8 mouse cellular contexts compared by ENCODE assay signal in the genomic region with DNA sequence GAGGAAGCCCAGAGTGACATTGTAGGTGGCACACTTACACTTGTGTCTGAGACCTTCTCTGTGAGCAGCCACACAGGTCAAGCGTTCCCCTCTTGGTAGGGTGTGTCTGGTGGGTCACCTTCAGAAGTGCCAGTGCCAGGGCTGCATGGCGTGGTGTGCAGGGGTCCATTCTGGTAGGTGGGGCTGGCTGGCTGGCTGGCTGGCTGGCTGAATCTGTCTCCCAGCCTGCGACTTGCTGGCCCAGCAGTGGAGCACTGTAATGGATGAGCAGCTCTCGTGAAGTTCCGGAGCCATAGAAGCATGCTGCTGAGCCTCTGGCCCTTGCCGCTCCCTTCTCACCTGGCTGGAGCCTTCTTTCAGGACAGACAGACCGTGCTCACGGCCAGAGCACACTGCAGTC. TPM values are rescaled to one million over a fixed set of nuclear protein-coding genes. Genes with fewer than 3 reads are reported as not detected.
A peak's percentile ranks its signal among the peaks of the same experiment; 100 is the strongest.
DNase-seq lines count a peak whose midpoint lies in the region; ATAC-seq and TF ChIP-seq lines count a peak whose summit lies in the region.

No protein-coding gene starts in this region.

- peak overlapping the region; percentile 89 for H3K27ac ChIP-seq in left cerebral cortex, adult 2 months
- peak overlapping the region; percentile 82 for H3K27ac ChIP-seq in forebrain, embryonic 10.5 days
- H3K27ac ChIP-seq in intestine, postnatal 0 days (ENCODE audit: low read depth, low read length) = peak overlapping the region; percentile 3
- H3K27ac ChIP-seq in neural tube, embryonic 14.5 days (ENCODE audit: low read depth, low read length) = peak overlapping the region; percentile 85

- 77% methylated on average over 8 of the region's 8 CpGs for WGBS in forebrain, embryonic 10.5 days
- WGBS in intestine, postnatal 0 days = 49% methylated on average over 8 of the region's 8 CpGs
- 34% methylated on average over 8 of the region's 8 CpGs for WGBS in neural tube, embryonic 14.5 days

- H3K36me3 ChIP-seq in forebrain, embryonic 10.5 days (replicated peaks) = peaks cover 6% of the 10 kb centered on the region; the same call in 1 of the 2 replicates
- no peaks in the 10 kb centered on the region for H3K36me3 ChIP-seq in intestine, postnatal 0 days (ENCODE audit: control insufficient read depth, insufficient read depth)
- no peaks in the 10 kb centered on the region for H3K36me3 ChIP-seq in neural tube, embryonic 14.5 days (ENCODE audit: control insufficient read depth, insufficient read depth, low read length)

- H3K27me3 ChIP-seq in forebrain, embryonic 10.5 days (ENCODE audit: poor library complexity, severe bottlenecking) = no peaks in the 10 kb centered on the region
- H3K27me3 ChIP-seq in intestine, postnatal 0 days (replicated peaks; ENCODE audit: control insufficient read depth, insufficient read depth, low read length) = no peaks in the 10 kb centered on the region
- H3K27me3 ChIP-seq in neural tube, embryonic 14.5 days (ENCODE audit: control insufficient read depth, insufficient read depth, low read length) = no peaks in the 10 kb centered on the region

- H3K9ac ChIP-seq in intestine, postnatal 0 days (ENCODE audit: low read depth, low read length) = no peak overlapping the region
- H3K9ac ChIP-seq in neural tube, embryonic 14.5 days (replicated peaks; ENCODE audit: low read depth, low read length) = peak overlapping the region; percentile 32; the same call in 1 of the 2 replicates

- H3K4me1 ChIP-seq in forebrain, embryonic 10.5 days = peaks cover 83% of the 10 kb centered on the region
- H3K4me1 ChIP-seq in intestine, postnatal 0 days (replicated peaks; ENCODE audit: control insufficient read depth, insufficient read depth, low read length) = peaks cover 20% of the 10 kb centered on the region
- H3K4me1 ChIP-seq in neural tube, embryonic 14.5 days (ENCODE audit: control insufficient read depth, insufficient read depth, low read length) = peaks cover 64% of the 10 kb centered on the region

- DNase-seq in left cerebral cortex, adult 2 months (ENCODE audit: extremely low spot score in 1 of 2, low spot score in 2 of 2) = no peak
- no peak for DNase-seq in left cerebral cortex, postnatal 36 days (ENCODE audit: low spot score in 2 of 2)
- DNase-seq in forebrain, embryonic 10.5 days (ENCODE audit: extremely low spot score, low spot score) = no peak
- DNase-seq in spleen, postnatal 10 days (ENCODE audit: low spot score in 2 of 2) = no peak
- DNase-seq in adrenal gland, postnatal 25 days = no peak
- no peak for DNase-seq in thymus, adult 18-20 months

- intact Hi-C loops in left cerebral cortex, adult 2 months (cut with DNase I) = no loop called here
- intact Hi-C loops in left cerebral cortex, postnatal 36 days (cut with DNase I) = no loop called here

- no peak for TF ChIP-seq CTCF in left cerebral cortex, adult 2 months (IDR thresholded peaks at IDR 0.05)
- TF ChIP-seq CTCF in intestine, postnatal 0 days (IDR thresholded peaks at IDR 0.05; ENCODE audit: low read depth) = no peak

- no peaks in the 10 kb centered on the region for H3K9me3 ChIP-seq in forebrain, embryonic 10.5 days
- no peaks in the 10 kb centered on the region for H3K9me3 ChIP-seq in intestine, postnatal 0 days (ENCODE audit: control insufficient read depth)
- no peaks in the 10 kb centered on the region for H3K9me3 ChIP-seq in neural tube, embryonic 14.5 days (ENCODE audit: control insufficient read depth, low read length)

- no peak for ATAC-seq in intestine, postnatal 0 days
- ATAC-seq in neural tube, embryonic 14.5 days (ENCODE audit: low read depth) = peak; percentile 26; the same call in 1 of the 2 replicates

- 0 out of 2 replicates have a peak overlapping the region, but pooled peaks have one; percentile 17 for H3K4me2 ChIP-seq in intestine, postnatal 0 days (replicated peaks; ENCODE audit: low read depth)
- H3K4me2 ChIP-seq in neural tube, embryonic 14.5 days (ENCODE audit: low read depth, low read length) = peak overlapping the region; percentile 47

- H3K4me3 ChIP-seq in left cerebral cortex, adult 2 months = peak overlapping the region; percentile 18
- H3K4me3 ChIP-seq in forebrain, embryonic 10.5 days = peak overlapping the region; percentile 33
- H3K4me3 ChIP-seq in intestine, postnatal 0 days (ENCODE audit: low read depth, low read length) = no peak overlapping the region
- H3K4me3 ChIP-seq in neural tube, embryonic 14.5 days (ENCODE audit: low read depth, low read length) = peak overlapping the region; percentile 17

RNA-seq across cellular contexts. Expression of a gene that starts 7.8 kb away (rescaled TPM):
- 1,000 to 10,000 TPM; 1,511 to 1,570 TPM for total RNA-seq in left cerebral cortex, adult 2 months (2021)
- 1,000 to 10,000 TPM; 1,489 to 1,662 TPM for total RNA-seq in left cerebral cortex, postnatal 36 days (2021)
- polyA plus RNA-seq in forebrain, embryonic 10.5 days (2016; fragmentation: Nextera tagmentation; extraction: Ambion mirVana) = 51.8 and 68.7 TPM in 2 replicates
- 135 and 137 TPM in 2 replicates for polyA plus RNA-seq in intestine, postnatal 0 days (2015; fragmentation: Nextera tagmentation; extraction: Ambion mirVana)
- 144 and 154 TPM in 2 replicates for polyA plus RNA-seq in neural tube, embryonic 14.5 days (2014; fragmentation: Nextera tagmentation; extraction: Ambion mirVana)
- total RNA-seq in adrenal gland, postnatal 25 days (2021) = 910 and 984 TPM in 2 replicates

Comparison
In these comparisons a context has a peak if more than half of its experiments do, and no peak if none do; other contexts are left out.
1. H3K27ac ChIP-seq: peak in every context shown above with its lines; median percentile 89 in left cerebral cortex, adult 2 months; 85 in neural tube, embryonic 14.5 days; 82 in forebrain, embryonic 10.5 days; 3 in intestine, postnatal 0 days.